Mouse (Mus musculus) intestine, postnatal 0 days (tissue): Measurements from ENCODE around the gene Gm20458. TPM values are rescaled to one million over a fixed set of nuclear protein-coding genes. Genes with fewer than 3 reads are reported as not detected.
A peak's percentile ranks its signal among the peaks of the same experiment; 100 is the strongest.

ENCODE experiments used
- ATAC-seq: fragments of 200-750 bp; cut with Nextera tagmentation; 2 replicates; pipeline ENCODE4 v1.8.0; 2017; ENCODE audit warnings: mild to moderate bottlenecking, moderate TSS enrichment, moderate library complexity
- H3K27ac ChIP-seq: fragments of 300-500 bp; sonication (generic); 2 replicates; pipeline ENCODE4 v1.5.1; 2014; ENCODE audit warnings: mild to moderate bottlenecking, low read depth, low read length, moderate library complexity
- H3K27me3 ChIP-seq: fragments of 300-500 bp; sonication (generic); replicated peaks from 2 replicates; pipeline ENCODE4 v1.6.1; 2014; ENCODE audit warnings: low read length, mixed read lengths; ENCODE audit not compliant: control insufficient read depth, insufficient read depth
- H3K36me3 ChIP-seq: fragments of 300-500 bp; sonication (generic); 2 replicates; pipeline ENCODE4 v1.6.1; 2014; ENCODE audit warnings: mild to moderate bottlenecking, moderate library complexity; ENCODE audit not compliant: control insufficient read depth, insufficient read depth
- H3K4me1 ChIP-seq: fragments of 300-500 bp; sonication (generic); replicated peaks from 2 replicates; pipeline ENCODE4 v1.6.1; 2014; ENCODE audit warnings: antibody characterized with exemption, low read length, mixed read lengths; ENCODE audit not compliant: control insufficient read depth, insufficient read depth
- H3K4me2 ChIP-seq: fragments of 300-500 bp; sonication (generic); replicated peaks from 2 replicates; pipeline ENCODE4 v1.6.1; 2014; ENCODE audit warnings: low read depth, mild to moderate bottlenecking, moderate library complexity
- H3K4me3 ChIP-seq: fragments of 300-500 bp; sonication (generic); 2 replicates; pipeline ENCODE4 v1.5.1; 2014; ENCODE audit warnings: low read depth, low read length
- H3K9ac ChIP-seq: fragments of 300-500 bp; sonication (generic); 2 replicates; pipeline ENCODE4 v1.6.1; 2014; ENCODE audit warnings: mild to moderate bottlenecking, low read depth, low read length
- H3K9me3 ChIP-seq: fragments of 300-500 bp; sonication (generic); 2 replicates; pipeline ENCODE4 v1.6.1; 2016; ENCODE audit warnings: mixed run types; ENCODE audit not compliant: control insufficient read depth
- CTCF ChIP-seq: sonication (generic); IDR thresholded peaks from 2 replicates; pipeline ENCODE4 v1.5.1; 2016; ENCODE audit warnings: low read depth, mild to moderate bottlenecking, control low read depth, antibody characterized with exemption, moderate library complexity
- WGBS: fragments of 180-500 bp; shearing (Covaris S2); extraction: QIAGEN DNeasy Blood & Tissue Kit; methylation state at CpG from one replicate; pipeline ENCODE4 v1.1.7; 2014; 5-methylcytosine and 5-hydroxymethylcytosine counted together
- polyA plus RNA-seq: library from polyadenylated mRNA; unstranded; fragments of >200 nt; fragmentation: Nextera tagmentation; extraction: Ambion mirVana; gene quantifications from 2 replicates; pipeline ENCODE4 v1.2.1, GENCODE M21; 2015

Gene Gm20458
- polyA plus RNA-seq, 1 experiment from 2014 or later, result 21.4 TPM

GRCm38 (mm10) chr2:164436961-164437360 is 23.8 kb upstream of the Gm20458 start:
- TF ChIP-seq CTCF, result no peak
- peak; percentile 64 for ATAC-seq
- 29% methylated on average over 3 of the region's 3 CpGs for WGBS

DNA sequence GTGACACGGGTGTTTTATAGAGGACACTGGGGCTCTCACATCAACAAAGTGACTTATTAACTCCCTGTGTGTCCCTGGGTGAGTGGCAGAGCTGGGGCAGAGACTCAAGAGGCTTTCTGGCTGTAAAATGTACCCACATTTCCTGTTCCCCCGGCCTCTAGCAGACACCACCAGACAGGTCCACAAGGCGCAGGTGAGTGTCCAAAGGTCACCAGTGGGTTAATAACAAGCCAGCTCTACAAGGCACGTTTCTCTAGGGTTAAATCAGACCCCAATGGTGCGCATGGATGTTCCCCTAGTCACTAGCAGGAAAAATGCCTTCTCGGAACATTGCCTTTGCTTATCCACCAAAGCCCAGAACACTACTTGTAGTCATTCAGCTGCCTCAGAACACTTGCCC is 23.1 kb upstream of the Gm20458 start:
- Histone ChIP-seq H3K27me3 (no peaks in the 10 kb centered on the region), H3K27ac (peak overlapping the region; percentile 95), H3K36me3 (no peaks in the 10 kb centered on the region), H3K4me2 (peak overlapping the region; percentile 89), H3K9ac (no peak overlapping the region), H3K4me1 (peaks cover 29% of the 10 kb centered on the region), H3K9me3 (no peaks in the 10 kb centered on the region), H3K4me3 (peak overlapping the region; percentile 20)
- 30% methylated on average over 6 of the region's 6 CpGs for WGBS
- ATAC-seq, result peak; percentile 79
- no peak for TF ChIP-seq CTCF

More at GRCm38 (mm10) chr2:164436961-164437360, 23.8 kb upstream of the Gm20458 start:
- H3K27ac ChIP-seq, result peak overlapping the region; percentile 95
- H3K4me2 ChIP-seq, result peak overlapping the region; percentile 89
- peaks cover 35% of the 10 kb centered on the region for H3K4me1 ChIP-seq
- H3K4me3 ChIP-seq, result peak overlapping the region; percentile 16
- H3K9ac ChIP-seq, result peak overlapping the region; percentile 23
- no peaks in the 10 kb centered on the region for H3K36me3 ChIP-seq
- no peaks in the 10 kb centered on the region for H3K9me3 ChIP-seq
- no peaks in the 10 kb centered on the region for H3K27me3 ChIP-seq

GRCm38 (mm10) chr2:164438257-164438656 is 22.5 kb upstream of the Gm20458 start:
- Histone ChIP-seq H3K27ac (peak overlapping the region; percentile 95), H3K9me3 (no peaks in the 10 kb centered on the region), H3K4me3 (peak overlapping the region; percentile 20), H3K4me1 (peaks cover 26% of the 10 kb centered on the region), H3K36me3 (no peaks in the 10 kb centered on the region), H3K4me2 (peak overlapping the region; percentile 89), H3K27me3 (no peaks in the 10 kb centered on the region), H3K9ac (no peak overlapping the region)
- peak; percentile 22; the same call in 1 of the 2 replicates for ATAC-seq
- WGBS, result 30% methylated on average over 8 of the region's 8 CpGs
- TF ChIP-seq CTCF, result peak; percentile 5; the same call in 1 of the 2 replicates

DNA sequence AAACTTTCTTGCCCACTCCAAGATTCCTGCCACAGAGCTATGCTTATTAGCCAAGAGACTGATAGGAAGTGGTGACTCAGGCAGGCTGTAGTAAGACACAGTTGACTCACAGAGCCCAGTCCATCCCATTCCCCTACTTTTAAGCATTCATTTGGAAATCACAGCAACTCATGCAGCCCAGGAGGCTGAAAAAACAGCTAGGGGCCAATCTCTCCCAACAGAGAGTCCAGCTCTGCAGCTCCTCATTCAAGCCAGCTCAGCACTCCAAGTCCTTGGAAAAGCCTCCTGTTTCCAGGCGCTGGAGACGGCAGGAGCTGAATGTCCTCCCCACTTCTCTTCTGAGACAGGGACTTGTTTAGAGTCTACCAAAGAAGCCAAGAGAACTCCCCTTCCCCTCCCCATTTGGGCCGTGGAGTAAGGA is 21.8 kb upstream of the Gm20458 start:
- Histone ChIP-seq H3K9ac (no peak overlapping the region), H3K4me1 (peaks cover 19% of the 10 kb centered on the region), H3K4me3 (0 out of 2 replicates have a peak overlapping the region, but pooled peaks have one; percentile 73)

GRCm38 (mm10) chr2:164440314-164440713 is 20.5 kb upstream of the Gm20458 start:
- peak overlapping the region; percentile 73 for H3K4me3 ChIP-seq
- no peaks in the 10 kb centered on the region for H3K36me3 ChIP-seq
- peak overlapping the region; percentile 89 for H3K4me2 ChIP-seq
- no peaks in the 10 kb centered on the region for H3K27me3 ChIP-seq
- 30% methylated on average over 5 of the region's 5 CpGs for WGBS
- ATAC-seq, result no peak
- peaks cover 8% of the 10 kb centered on the region; the same call in 1 of the 2 replicates for H3K4me1 ChIP-seq
- H3K9me3 ChIP-seq, result no peaks in the 10 kb centered on the region
- TF ChIP-seq CTCF, result no peak
- H3K27ac ChIP-seq, result no peak overlapping the region
- H3K9ac ChIP-seq, result no peak overlapping the region

More for the DNA sequence above, 21.8 kb upstream of the Gm20458 start:
- Histone ChIP-seq H3K27ac (peak overlapping the region; percentile 95), H3K4me2 (peak overlapping the region; percentile 89), H3K27me3 (no peaks in the 10 kb centered on the region), H3K9me3 (no peaks in the 10 kb centered on the region), H3K36me3 (no peaks in the 10 kb centered on the region)
- no peak for TF ChIP-seq CTCF
- 19% methylated on average over 3 of the region's 3 CpGs for WGBS
- no peak for ATAC-seq

DNA sequence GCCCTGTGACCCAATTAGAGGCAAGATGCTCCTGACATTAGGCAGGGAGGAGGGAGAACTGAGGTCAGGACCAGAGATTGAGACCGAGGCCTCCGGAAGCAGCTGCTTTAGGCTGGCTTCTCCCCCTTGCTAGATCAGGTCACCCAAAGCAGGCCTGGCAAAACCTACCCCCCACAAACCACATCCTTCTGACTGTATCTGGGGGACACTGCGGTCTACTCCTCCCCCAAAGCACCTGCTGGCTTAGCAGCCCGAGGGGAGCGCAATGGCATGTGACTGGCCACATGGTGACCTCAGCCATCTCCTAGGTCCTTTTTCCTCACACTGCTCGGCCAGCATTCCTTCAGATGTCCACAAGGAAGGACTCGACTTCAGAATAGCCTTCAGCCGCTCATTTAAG is 19.6 kb upstream of the Gm20458 start:
- H3K4me1 ChIP-seq, result peaks cover 3% of the 10 kb centered on the region; the same call in 1 of the 2 replicates

More for the DNA sequence above, 19.6 kb upstream of the Gm20458 start:
- no peaks in the 10 kb centered on the region for H3K9me3 ChIP-seq
- peak overlapping the region; percentile 76; the same call in 1 of the 2 replicates for H3K9ac ChIP-seq
- no peaks in the 10 kb centered on the region for H3K27me3 ChIP-seq
- no peak for ATAC-seq
- TF ChIP-seq CTCF, result no peak
- peak overlapping the region; percentile 89 for H3K4me2 ChIP-seq
- H3K36me3 ChIP-seq, result no peaks in the 10 kb centered on the region
- H3K27ac ChIP-seq, result peak overlapping the region; percentile 42; the same call in 1 of the 2 replicates
- WGBS, result 29% methylated on average over 8 of the region's 8 CpGs
- H3K4me3 ChIP-seq, result peak overlapping the region; percentile 73
